Mouse (Mus musculus) limb, embryonic 11.5 days (tissue): ENCODE results near the gene Olfr12. TPM values are rescaled to one million over a fixed set of nuclear protein-coding genes. Genes with fewer than 3 reads are reported as not detected.

Experiments used
- ATAC-seq: fragments of 200-750 bp; cut with Nextera tagmentation; 2 replicates; pipeline ENCODE4 v1.8.0; 2017; ENCODE audit warnings: low read depth; ENCODE audit not compliant: insufficient number of reproducible peaks, low FRiP score, low TSS enrichment
- DNase-seq: peaks from one replicate; pipeline ENCODE4 v3.0.0-alpha.2; 2015; ENCODE audit warnings: low spot score
- H3K27ac ChIP-seq: fragments of 300-500 bp; sonication (generic); replicated peaks from 2 replicates; pipeline ENCODE4 v1.5.1; 2014; ENCODE audit warnings: low read depth, mild to moderate bottlenecking, low read length
- H3K27me3 ChIP-seq: fragments of 300-500 bp; sonication (generic); 2 replicates; pipeline ENCODE4 v1.6.1; 2014; ENCODE audit warnings: mild to moderate bottlenecking, low read length, mixed read lengths; ENCODE audit not compliant: control insufficient read depth, insufficient read depth
- H3K36me3 ChIP-seq: fragments of 300-500 bp; sonication (generic); 2 replicates; pipeline ENCODE4 v1.6.1; 2014; ENCODE audit warnings: mild to moderate bottlenecking, low read length, moderate library complexity, mixed read lengths; ENCODE audit not compliant: control insufficient read depth, insufficient read depth
- H3K4me1 ChIP-seq: fragments of 300-500 bp; sonication (generic); 2 replicates; pipeline ENCODE4 v1.6.1; 2014; ENCODE audit warnings: low read length, mixed read lengths; ENCODE audit not compliant: control insufficient read depth, insufficient read depth
- H3K4me2 ChIP-seq: fragments of 300-500 bp; sonication (generic); 2 replicates; pipeline ENCODE4 v1.6.1; 2014; ENCODE audit warnings: low read depth, mild to moderate bottlenecking, moderate library complexity; ENCODE audit not compliant: severe bottlenecking
- H3K4me3 ChIP-seq: fragments of 300-500 bp; sonication (generic); 2 replicates; pipeline ENCODE4 v1.5.1; 2014; ENCODE audit warnings: low read depth, low read length
- H3K9ac ChIP-seq: fragments of 300-500 bp; sonication (generic); 2 replicates; pipeline ENCODE4 v1.6.1; 2014; ENCODE audit warnings: mild to moderate bottlenecking, low read length
- H3K9me3 ChIP-seq: fragments of 300-500 bp; sonication (generic); 2 replicates; pipeline ENCODE4 v1.6.1; 2016; ENCODE audit warnings: low read length; ENCODE audit not compliant: control insufficient read depth
- WGBS: fragments of 180-500 bp; shearing (Covaris S2); extraction: QIAGEN DNeasy Blood & Tissue Kit; methylation state at CpG from one replicate; pipeline ENCODE4 v1.1.7; 2014; 5-methylcytosine and 5-hydroxymethylcytosine counted together
- polyA plus RNA-seq: library from polyadenylated mRNA; unstranded; fragments of >200 nt; fragmentation: Nextera tagmentation; extraction: Ambion mirVana; gene quantifications from 2 replicates; pipeline ENCODE4 v1.2.1, GENCODE M21; 2014

Olfr12 gene
- polyA plus RNA-seq, 1 experiment from 2014 or later, result not detected

- Histone ChIP-seq H3K4me3 (no peak overlapping the region), H3K27ac (no peak overlapping the region), H3K9ac (no peak overlapping the region), H3K27me3 (no peaks in the 10 kb centered on the region), H3K4me1 (no peaks in the 10 kb centered on the region), H3K36me3 (peaks cover 1% of the 10 kb centered on the region; the same call in 1 of the 2 replicates), H3K9me3 (no peaks in the 10 kb centered on the region), H3K4me2 (no peak overlapping the region)
- no peak for ATAC-seq
- WGBS, result 78% methylated on average over 5 of the region's 5 CpGs
- no peak for DNase-seq
These were observed 27.3 kb downstream of the Olfr12 start for GRCm38 (mm10) chr1:92644916-92645315.

GRCm38 (mm10) chr1:92646111-92646510 is 28.5 kb downstream of the Olfr12 start:
- Histone ChIP-seq H3K27ac (no peak overlapping the region), H3K27me3 (no peaks in the 10 kb centered on the region), H3K4me2 (no peak overlapping the region), H3K4me3 (no peak overlapping the region), H3K36me3 (no peaks in the 10 kb centered on the region), H3K9ac (no peak overlapping the region), H3K9me3 (no peaks in the 10 kb centered on the region), H3K4me1 (no peaks in the 10 kb centered on the region)
- no peak for DNase-seq
- WGBS, result 67% methylated on average over 2 of the region's 2 CpGs
- no peak for ATAC-seq

- ATAC-seq (no peak), DNase-seq (no peak)
- Histone ChIP-seq H3K36me3 (no peaks in the 10 kb centered on the region), H3K9ac (no peak overlapping the region), H3K27me3 (no peaks in the 10 kb centered on the region), H3K4me3 (no peak overlapping the region), H3K4me2 (no peak overlapping the region), H3K27ac (no peak overlapping the region), H3K4me1 (no peaks in the 10 kb centered on the region), H3K9me3 (no peaks in the 10 kb centered on the region)
- WGBS, result 63% methylated on average over 7 of the region's 7 CpGs
These were observed 29.0 kb downstream of the Olfr12 start for GRCm38 (mm10) chr1:92646601-92647000.

GRCm38 (mm10) chr1:92647026-92647425 is 29.4 kb downstream of the Olfr12 start:
- WGBS, result 63% methylated on average over 4 of the region's 4 CpGs
- Histone ChIP-seq H3K36me3 (no peaks in the 10 kb centered on the region), H3K27me3 (no peaks in the 10 kb centered on the region), H3K4me1 (no peaks in the 10 kb centered on the region), H3K9me3 (no peaks in the 10 kb centered on the region), H3K27ac (no peak overlapping the region), H3K9ac (no peak overlapping the region), H3K4me2 (no peak overlapping the region), H3K4me3 (no peak overlapping the region)
- DNase-seq (no peak), ATAC-seq (no peak)

- 9% methylated on average over 8 of the region's 8 CpGs for WGBS
- H3K9me3 ChIP-seq, result no peaks in the 10 kb centered on the region
- H3K4me1 ChIP-seq, result no peaks in the 10 kb centered on the region
- no peaks in the 10 kb centered on the region for H3K36me3 ChIP-seq
- no peak overlapping the region for H3K4me2 ChIP-seq
- H3K4me3 ChIP-seq, result no peak overlapping the region
- H3K27ac ChIP-seq, result no peak overlapping the region
- H3K27me3 ChIP-seq, result no peaks in the 10 kb centered on the region
- peak; percentile 94 for DNase-seq
- ATAC-seq, result no peak; the same call in 1 of the 2 replicates
- H3K9ac ChIP-seq, result no peak overlapping the region
These were observed 30.2 kb downstream of the Olfr12 start for GRCm38 (mm10) chr1:92647752-92648151.

- no peak overlapping the region for H3K4me2 ChIP-seq
- DNase-seq, result no peak
- 54% methylated on average over 10 of the region's 10 CpGs for WGBS
These were observed 30.6 kb downstream of the Olfr12 start for GRCm38 (mm10) chr1:92648197-92648596.

GRCm38 (mm10) chr1:92648673-92649072 is 31.1 kb downstream of the Olfr12 start, which contains the start of gene Otos:
Otos (minus strand) TSS chr1:92648841.
- H3K9me3 ChIP-seq, result no peaks in the 10 kb centered on the region
- H3K9ac ChIP-seq, result no peak within 1 kb of the TSS
- DNase-seq (peak; percentile 84), ATAC-seq (peak; percentile 65)
- no peak within 1 kb of the TSS for H3K4me2 ChIP-seq
- H3K4me1 ChIP-seq, result no peaks in the 10 kb centered on the region
- H3K4me3 ChIP-seq, result no peak within 1 kb of the TSS
- no peaks in the 10 kb centered on the region for H3K36me3 ChIP-seq
- H3K27me3 ChIP-seq, result no peaks in the 10 kb centered on the region
- H3K27ac ChIP-seq, result no peak within 1 kb of the TSS
- 32% methylated on average over 8 of the region's 8 CpGs for WGBS

More at GRCm38 (mm10) chr1:92648197-92648596, 30.6 kb downstream of the Olfr12 start:
- no peak overlapping the region for H3K9ac ChIP-seq
- H3K9me3 ChIP-seq, result no peaks in the 10 kb centered on the region
- no peaks in the 10 kb centered on the region for H3K27me3 ChIP-seq
- no peaks in the 10 kb centered on the region for H3K36me3 ChIP-seq
- no peak overlapping the region for H3K27ac ChIP-seq
- no peak for ATAC-seq
- no peak overlapping the region for H3K4me3 ChIP-seq
- no peaks in the 10 kb centered on the region for H3K4me1 ChIP-seq

- no peak overlapping the region for H3K4me2 ChIP-seq
- no peak overlapping the region for H3K4me3 ChIP-seq
- DNase-seq, result no peak
- H3K36me3 ChIP-seq, result no peaks in the 10 kb centered on the region
- H3K27ac ChIP-seq, result no peak overlapping the region
- ATAC-seq, result no peak
- 79% methylated on average over 3 of the region's 3 CpGs for WGBS
- no peaks in the 10 kb centered on the region for H3K27me3 ChIP-seq
- H3K9ac ChIP-seq, result no peak overlapping the region
- H3K4me1 ChIP-seq, result no peaks in the 10 kb centered on the region
- H3K9me3 ChIP-seq, result no peaks in the 10 kb centered on the region
These were observed 33.9 kb downstream of the Olfr12 start for GRCm38 (mm10) chr1:92651467-92651866.

GRCm38 (mm10) chr1:92653179-92653578 is 35.6 kb downstream of the Olfr12 start:
- H3K9me3 ChIP-seq, result no peaks in the 10 kb centered on the region
- no peak for DNase-seq
- H3K9ac ChIP-seq, result no peak overlapping the region
- H3K4me3 ChIP-seq, result no peak overlapping the region
- H3K4me1 ChIP-seq, result no peaks in the 10 kb centered on the region
- no peak overlapping the region for H3K27ac ChIP-seq
- H3K36me3 ChIP-seq, result no peaks in the 10 kb centered on the region
- H3K4me2 ChIP-seq, result no peak overlapping the region
- no peaks in the 10 kb centered on the region for H3K27me3 ChIP-seq
- WGBS, result 90% methylated on average over 3 of the region's 3 CpGs
- ATAC-seq, result no peak
